ENCODE assay signal across 13 mouse cellular contexts in genomic region chr12:83800943-83801342, GRCm38 (mm10). TPM values are rescaled to one million over a fixed set of nuclear protein-coding genes. Genes with fewer than 3 reads are reported as not detected.
DNase-seq lines count a peak whose midpoint lies in the region; ATAC-seq and TF ChIP-seq lines count a peak whose summit lies in the region.
"Had no signal": no experiment of that assay in that cellular context is flagged by ENCODE, and none has a peak within 500 bp of the region (broad histone marks: within the 10 kb centered on the region; RNA-seq: fewer than 3 reads in every experiment).

No protein-coding gene starts in this region.

- H3K9me3 ChIP-seq in midbrain, embryonic 14.5 days (ENCODE audit: control insufficient read depth, low read length) = no peaks in the 10 kb centered on the region
- no peaks in the 10 kb centered on the region; the same call in 1 of the 2 replicates for H3K9me3 ChIP-seq in midbrain, embryonic 13.5 days
- H3K9me3 ChIP-seq in hindbrain, postnatal 0 days (ENCODE audit: low read length) = peaks cover 4% of the 10 kb centered on the region; the same call in 1 of the 2 replicates
- H3K9me3 ChIP-seq: liver, embryonic 12.5 days had no signal

- no peak overlapping the region for H3K4me2 ChIP-seq in midbrain, embryonic 14.5 days (ENCODE audit: low read length)
- no peak overlapping the region for H3K4me2 ChIP-seq in midbrain, embryonic 13.5 days (replicated peaks)
- no peak overlapping the region for H3K4me2 ChIP-seq in hindbrain, postnatal 0 days (ENCODE audit: low read depth, low read length)
- H3K4me2 ChIP-seq: liver, embryonic 12.5 days had no signal

- H3K9ac ChIP-seq in midbrain, embryonic 14.5 days (replicated peaks; ENCODE audit: low read length) = no peak overlapping the region
- no peak overlapping the region for H3K9ac ChIP-seq in midbrain, embryonic 13.5 days (replicated peaks)
- H3K9ac ChIP-seq in hindbrain, postnatal 0 days (replicated peaks; ENCODE audit: low read length) = no peak overlapping the region
- H3K9ac ChIP-seq: liver, embryonic 12.5 days had no signal

- DNase-seq in frontal cortex, postnatal 36 days (ENCODE audit: low spot score in 2 of 2) = peak; percentile 51 to 64
- DNase-seq in frontal cortex, postnatal 25 days (ENCODE audit: low spot score in 2 of 2) = no peak
- DNase-seq in midbrain, embryonic 14.5 days = peak; percentile 79
- DNase-seq in hindbrain, postnatal 0 days (ENCODE audit: low spot score) = peak; percentile 84
- DNase-seq in right cerebral cortex, postnatal 25 days = peak; percentile 35
- no peak for DNase-seq in kidney, postnatal 10 days
- no peak for DNase-seq in gastrocnemius, adult 8-10 months (ENCODE audit: low spot score in 2 of 2)
- DNase-seq: kidney, adult 18-20 months; thymus, postnatal 25 days had no signal

- no peak for ATAC-seq in midbrain, embryonic 14.5 days (ENCODE audit: low FRiP score, low TSS enrichment)
- ATAC-seq in midbrain, embryonic 13.5 days = no peak
- ATAC-seq in hindbrain, postnatal 0 days = peak; percentile 68
- ATAC-seq: liver, embryonic 12.5 days had no signal

- H3K36me3 ChIP-seq in midbrain, embryonic 14.5 days (ENCODE audit: control insufficient read depth, insufficient read depth, low read length) = peaks cover 50% of the 10 kb centered on the region
- peaks cover 68% of the 10 kb centered on the region for H3K36me3 ChIP-seq in midbrain, embryonic 13.5 days
- H3K36me3 ChIP-seq in hindbrain, postnatal 0 days (ENCODE audit: insufficient read depth, low read length) = peaks cover 30% of the 10 kb centered on the region; the same call in 1 of the 2 replicates

- H3K4me3 ChIP-seq in midbrain, embryonic 14.5 days (replicated peaks; ENCODE audit: low read depth, low read length) = no peak overlapping the region
- H3K4me3 ChIP-seq in midbrain, embryonic 13.5 days (replicated peaks) = no peak overlapping the region
- no peak overlapping the region for H3K4me3 ChIP-seq in hindbrain, postnatal 0 days (ENCODE audit: low read length)
- H3K4me3 ChIP-seq: liver, embryonic 12.5 days had no signal

- no peaks in the 10 kb centered on the region for H3K4me1 ChIP-seq in midbrain, embryonic 14.5 days (ENCODE audit: control insufficient read depth, insufficient read depth, low read length)
- H3K4me1 ChIP-seq in midbrain, embryonic 13.5 days (replicated peaks) = no peaks in the 10 kb centered on the region
- H3K4me1 ChIP-seq in hindbrain, postnatal 0 days (ENCODE audit: insufficient read depth, low read length) = no peaks in the 10 kb centered on the region
- H3K4me1 ChIP-seq: liver, embryonic 12.5 days had no signal

- TF ChIP-seq CTCF in hindbrain, postnatal 0 days (IDR thresholded peaks at IDR 0.05; ENCODE audit: low read depth) = peak; percentile 77

- H3K27me3 ChIP-seq in midbrain, embryonic 14.5 days (ENCODE audit: control insufficient read depth, insufficient read depth, low read length) = no peaks in the 10 kb centered on the region
- no peaks in the 10 kb centered on the region for H3K27me3 ChIP-seq in midbrain, embryonic 13.5 days
- H3K27me3 ChIP-seq in hindbrain, postnatal 0 days (ENCODE audit: insufficient read depth, low read length) = no peaks in the 10 kb centered on the region
- H3K27me3 ChIP-seq: CH12.LX; liver, embryonic 12.5 days had no signal

- 34% methylated on average over 9 of the region's 9 CpGs for WGBS in midbrain, embryonic 14.5 days
- 48% methylated on average over 9 of the region's 9 CpGs for WGBS in midbrain, embryonic 13.5 days
- WGBS in hindbrain, postnatal 0 days = 22% methylated on average over 9 of the region's 9 CpGs

- no peak overlapping the region for H3K27ac ChIP-seq in midbrain, embryonic 14.5 days (replicated peaks; ENCODE audit: low read depth, low read length)
- H3K27ac ChIP-seq in midbrain, embryonic 13.5 days = no peak overlapping the region
- H3K27ac ChIP-seq in hindbrain, postnatal 0 days = no peak overlapping the region
- H3K27ac ChIP-seq: liver, embryonic 12.5 days had no signal

RNA-seq across cellular contexts. Expression of gene Papln, which starts 37.5 kb away (rescaled TPM):
- polyA plus RNA-seq in midbrain, embryonic 14.5 days (2014; fragmentation: Nextera tagmentation; extraction: Ambion mirVana) = 0.11 and 0.24 TPM in 2 replicates
- polyA plus RNA-seq in midbrain, embryonic 13.5 days (2015; fragmentation: Nextera tagmentation; extraction: Ambion mirVana) = 0.08 and 0.11 TPM in 2 replicates
- 3.0 and 4.9 TPM in 2 replicates for total RNA-seq in hindbrain, postnatal 0 days (2014; rRNA removed)
- polyA plus RNA-seq in hindbrain, postnatal 0 days (2015; fragmentation: Nextera tagmentation; extraction: Ambion mirVana) = 0.39 and 0.44 TPM in 2 replicates
- total RNA-seq in gastrocnemius, adult 8-10 months (2022) = under 1 TPM; 0.24 to 0.99 (median 0.73) TPM
- total RNA-seq: common myeloid progenitor, adult 5-6 weeks had no signal

Comparison
In these comparisons a context has a peak if more than half of its experiments do, and no peak if none do; other contexts are left out.
1. DNase-seq: peak in frontal cortex, postnatal 36 days (2 of 2), midbrain, embryonic 14.5 days (single experiment), hindbrain, postnatal 0 days (single experiment) and right cerebral cortex, postnatal 25 days (single experiment); none in frontal cortex, postnatal 25 days (0 of 2), kidney, postnatal 10 days (single experiment) and gastrocnemius, adult 8-10 months (0 of 2).